Mouse (Mus musculus) layer of hippocampus, adult 2 months (tissue): Measurements from ENCODE around the gene Cyth4. TPM values are rescaled to one million over a fixed set of nuclear protein-coding genes. Genes with fewer than 3 reads are reported as not detected.
A peak's percentile ranks its signal among the peaks of the same experiment; 100 is the strongest.

Experiments
- DNase-seq, 2 experiments: peaks; one replicate each; pipeline ENCODE4 v3.0.0; 2022; ENCODE audit warnings: low spot score in 2 of 2
- H3K27ac ChIP-seq: fragments of 200-600 bp; 2 replicates; pipeline ENCODE4 v1.8.1; 2022
- H3K4me3 ChIP-seq: fragments of 200-600 bp; 2 replicates; pipeline ENCODE4 v1.8.1; 2022; ENCODE audit warnings: mild to moderate bottlenecking
- CTCF ChIP-seq: fragments of 200-600 bp; conservative IDR thresholded peaks from 2 replicates; pipeline ENCODE4 v1.8.1; 2022; ENCODE audit warnings: antibody characterized with exemption, mild to moderate bottlenecking, moderate library complexity
- long read RNA-seq, 2 experiments: library from polyadenylated mRNA; stranded (forward); transcript quantifications; one replicate each; pipeline ENCODE4 v2.0.0; 2021; ENCODE audit warnings: borderline mapping rate in 2 of 2
- total RNA-seq, 2 experiments: library from RNA; stranded (reverse); gene quantifications; 2 replicates each; pipeline ENCODE4 v1.2.3; 2021

Gene Cyth4
- total RNA-seq: 10 to 100 TPM; 24.7 to 25.2 TPM
- long read RNA-seq, experiment 1, partial matches to known transcripts: 4 of 11 reads
- long read RNA-seq, experiment 1, other reads (novel, unspliced or antisense): 6 of 11 reads
- long read RNA-seq, experiment 2, partial matches to known transcripts: 7 of 19 reads
- long read RNA-seq, experiment 2, other reads (novel, unspliced or antisense): 8 of 19 reads

DNA sequence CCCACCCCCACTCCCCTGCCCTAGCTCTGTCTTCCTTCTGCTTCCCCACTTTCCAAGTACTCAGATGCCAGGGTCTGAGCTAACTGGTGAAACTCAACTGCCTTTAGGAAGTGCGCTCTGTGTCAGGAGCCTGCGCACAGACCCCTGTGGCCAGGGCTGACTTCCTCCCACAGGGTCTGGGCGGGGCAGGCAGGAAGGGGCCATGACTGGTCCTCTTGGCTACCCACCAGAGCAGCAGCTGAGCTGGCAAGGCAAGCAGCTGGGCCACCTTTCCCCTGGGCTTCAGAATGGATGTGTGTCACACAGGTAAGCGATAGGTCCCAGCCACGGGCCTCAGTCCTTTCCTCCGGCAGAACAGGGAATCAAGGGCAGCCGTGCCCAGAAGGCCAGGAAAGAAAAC lies at the start of gene Cyth4:
TSS of gene Cyth4 (plus strand) at position 134 of the 400 bp plus-strand sequence.
- Histone ChIP-seq H3K27ac (peak within 1 kb of the TSS; percentile 49; the same call in 1 of the 2 replicates), H3K4me3 (peak within 1 kb of the TSS; percentile 31)
- no peak for TF ChIP-seq CTCF
- DNase-seq: no peak

DNA sequence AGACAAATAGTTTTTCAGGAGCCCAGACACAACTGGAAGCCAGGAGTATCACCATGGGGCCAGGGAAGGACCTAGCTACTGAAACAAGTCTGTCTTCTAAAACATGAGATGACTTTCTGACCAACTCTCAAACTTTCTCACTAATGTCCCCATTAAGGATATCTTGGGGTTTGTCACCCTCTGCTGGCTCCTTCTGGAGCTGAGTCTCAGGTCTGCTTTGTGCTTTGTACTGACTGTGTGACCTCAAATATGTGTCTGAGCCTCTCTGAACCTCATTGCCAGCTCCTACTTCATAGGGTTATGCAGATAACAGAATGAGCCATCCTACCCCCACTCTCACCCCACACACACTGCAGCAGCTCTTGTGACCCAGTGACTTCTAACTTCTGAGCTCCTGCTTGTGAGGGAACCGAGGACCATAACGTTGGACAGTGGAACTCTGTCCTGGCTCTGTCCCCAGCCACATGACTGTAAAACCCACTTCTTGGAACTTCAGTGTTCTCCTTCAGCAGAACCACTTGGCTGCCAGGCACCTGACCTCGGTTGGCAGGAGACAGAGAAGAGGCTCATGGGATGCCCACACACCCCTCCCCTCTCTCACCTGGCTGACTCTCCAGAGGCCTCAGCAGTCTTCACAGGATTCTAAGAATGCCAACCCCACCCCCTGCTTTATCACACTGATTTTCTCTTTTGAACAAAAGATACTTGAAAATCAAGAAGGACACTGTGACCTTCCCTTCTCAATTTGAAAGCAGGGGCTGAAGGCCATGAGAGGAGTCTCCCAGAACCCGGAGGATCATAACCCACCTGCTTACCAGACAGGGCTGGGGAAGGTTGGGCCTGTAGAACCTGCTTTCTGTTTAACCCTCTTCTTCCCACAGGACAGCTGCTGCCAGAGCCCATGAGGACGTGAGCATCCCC lies 49.2 kb upstream of the Cyth4 start:
- Histone ChIP-seq H3K4me3 (no peak overlapping the region), H3K27ac (peak overlapping the region; percentile 70)
- TF ChIP-seq CTCF: peak; percentile 75
- DNase-seq: no peak

DNA sequence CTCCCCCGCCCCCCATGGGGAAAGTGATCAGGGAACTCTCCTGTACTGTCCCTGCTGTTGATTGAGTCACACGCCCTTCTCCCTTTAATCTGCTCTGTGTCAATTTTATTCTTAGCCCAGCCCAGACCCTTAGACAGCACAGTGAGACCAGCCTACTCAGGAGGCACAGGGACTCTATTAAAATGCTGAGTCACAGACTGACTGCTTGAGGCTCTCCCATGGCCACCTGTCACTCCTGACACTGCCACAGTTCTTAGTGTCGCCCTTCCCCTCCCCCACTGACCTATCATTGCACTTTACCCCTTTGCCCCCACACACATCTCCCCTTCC lies 48.5 kb upstream of the Cyth4 start:
- Histone ChIP-seq H3K27ac (peak overlapping the region; percentile 70), H3K4me3 (no peak overlapping the region)
- no peak for DNase-seq
- TF ChIP-seq CTCF: no peak

DNA sequence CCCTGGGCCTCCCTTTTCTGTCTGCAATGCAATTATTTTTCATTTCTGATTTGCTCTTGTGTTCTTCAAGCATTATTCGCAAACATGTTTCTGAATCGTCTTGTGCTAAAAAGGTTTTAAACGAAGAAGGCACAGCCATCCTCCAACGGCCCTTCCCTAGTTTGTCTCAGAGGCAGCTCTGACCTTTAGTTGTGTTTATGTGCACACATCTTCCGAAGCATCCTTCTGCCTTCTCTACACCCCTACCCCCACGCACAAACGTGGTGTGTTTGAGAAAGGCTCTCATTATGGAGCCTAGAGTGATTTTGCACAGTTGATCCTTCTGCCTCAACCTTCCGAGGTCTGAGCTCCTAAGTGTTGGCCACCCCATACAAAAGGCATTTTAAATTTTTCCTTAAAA lies 48.1 kb upstream of the Cyth4 start:
- Histone ChIP-seq H3K27ac (peak overlapping the region; percentile 70; the same call in 1 of the 2 replicates), H3K4me3 (no peak overlapping the region)
- no peak for TF ChIP-seq CTCF
- DNase-seq: no peak

DNA sequence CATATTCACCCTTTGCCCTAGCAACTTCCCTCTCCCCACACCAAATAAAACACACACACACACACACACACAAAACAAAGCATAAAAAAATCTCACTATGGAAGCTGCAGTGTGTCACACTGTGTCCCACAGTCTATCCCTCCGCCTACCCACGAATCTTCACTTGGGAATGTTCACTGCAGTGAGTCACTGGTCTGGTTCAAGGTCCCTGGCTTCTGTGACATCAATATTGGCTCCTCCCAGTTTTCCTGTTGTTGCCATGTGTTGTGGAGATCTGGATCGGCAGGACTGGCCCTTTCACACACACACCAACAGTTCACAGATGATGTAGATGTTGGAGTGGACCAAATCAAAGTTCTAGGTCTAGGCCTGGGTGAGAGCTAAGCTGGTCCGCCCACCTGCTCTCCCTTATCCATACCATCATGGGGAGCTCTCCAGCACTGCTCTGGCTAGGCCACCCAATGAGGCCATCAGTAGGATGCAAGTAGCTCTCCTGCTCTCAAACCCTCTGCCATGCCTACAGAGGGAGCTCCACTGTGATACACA lies 47.6 kb upstream of the Cyth4 start:
- Histone ChIP-seq H3K4me3 (no peak overlapping the region), H3K27ac (peak overlapping the region; percentile 70; the same call in 1 of the 2 replicates)
- no peak for TF ChIP-seq CTCF

DNA sequence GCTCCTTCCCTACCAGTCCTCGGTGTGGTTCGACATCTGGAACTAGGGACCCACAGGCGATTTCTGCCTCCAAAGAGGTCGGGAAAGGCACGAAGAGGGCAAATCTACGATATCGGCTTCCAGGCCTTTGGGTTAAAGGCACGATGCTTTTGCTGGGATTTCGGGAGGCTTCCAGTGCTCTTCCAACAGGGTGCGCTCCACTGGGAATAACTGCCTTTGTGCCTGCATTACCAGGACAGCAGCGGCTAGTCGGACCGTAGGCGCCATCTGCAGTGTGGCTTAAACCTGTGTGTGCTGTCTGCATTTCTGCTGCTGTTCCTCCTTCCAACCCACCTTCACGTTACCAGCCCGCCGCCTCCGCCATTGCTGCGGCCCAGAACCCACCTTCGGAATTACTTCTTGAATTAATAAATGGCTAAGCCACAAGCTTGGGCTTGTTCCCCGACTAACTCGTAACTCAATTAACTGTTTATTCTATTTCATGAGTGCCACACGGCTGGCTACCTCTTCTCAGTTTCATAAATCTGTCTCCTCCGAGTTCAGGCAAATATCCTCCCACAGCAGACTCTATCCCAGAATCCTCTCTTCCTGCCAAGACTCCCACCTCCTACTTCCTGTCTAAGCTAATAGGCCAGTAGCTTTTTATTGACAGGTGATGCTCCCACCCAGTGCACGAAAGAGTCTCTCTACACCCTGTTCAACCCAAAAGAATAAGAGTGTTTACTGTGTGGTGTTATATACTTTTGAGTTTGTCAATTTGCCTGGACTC lies 42.1 kb upstream of the Cyth4 start:
- Histone ChIP-seq H3K27ac (peak overlapping the region; percentile 88), H3K4me3 (peak overlapping the region; percentile 53)
- peak; percentile 56 to 63 for DNase-seq
- peak; percentile 51 for TF ChIP-seq CTCF

More for the DNA sequence above, 47.6 kb upstream of the Cyth4 start:
- no peak for DNase-seq

DNA sequence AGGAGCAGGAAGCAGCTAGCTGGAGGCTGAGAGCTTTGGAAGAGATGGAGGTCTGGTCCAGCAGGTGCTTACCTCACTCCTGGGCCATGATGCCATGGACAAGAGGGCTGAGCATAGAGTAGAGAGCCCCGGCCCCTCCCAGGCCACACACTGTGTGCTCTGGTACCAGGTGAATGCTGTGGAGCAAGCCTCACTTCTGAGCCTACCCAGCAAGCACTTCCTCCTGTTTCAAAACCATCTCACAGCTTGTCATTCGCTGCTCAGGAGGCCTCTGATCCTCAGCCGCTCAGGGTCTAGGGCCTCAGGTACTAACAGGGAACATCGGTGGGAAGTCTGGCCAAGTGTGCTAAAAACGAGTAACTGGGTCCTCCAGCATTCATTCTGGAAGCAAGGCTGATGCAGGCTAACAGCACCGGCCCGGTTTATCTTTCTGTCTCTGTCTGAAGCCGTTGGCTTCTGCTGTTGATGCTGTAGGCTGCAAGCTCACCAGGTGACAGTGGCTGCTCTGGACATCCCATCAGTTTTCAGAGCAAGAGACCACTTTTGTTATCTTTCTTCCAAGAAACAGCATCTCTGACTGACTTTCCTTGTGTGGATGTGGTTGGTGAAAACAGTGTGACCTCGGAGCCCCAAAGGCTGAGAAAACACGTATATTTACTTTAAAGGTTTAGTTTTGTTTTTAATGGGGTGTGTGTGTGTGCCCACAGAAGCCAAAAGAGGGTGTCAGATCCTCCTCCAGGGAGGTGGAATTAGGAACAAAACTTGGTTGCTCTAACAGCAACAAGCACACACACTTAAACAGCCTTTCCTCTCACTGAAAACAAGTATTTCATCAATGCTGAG lies 38.9 kb upstream of the Cyth4 start:
- no peak for TF ChIP-seq CTCF
- DNase-seq: no peak
- H3K27ac ChIP-seq: no peak overlapping the region
- no peak overlapping the region for H3K4me3 ChIP-seq

DNA sequence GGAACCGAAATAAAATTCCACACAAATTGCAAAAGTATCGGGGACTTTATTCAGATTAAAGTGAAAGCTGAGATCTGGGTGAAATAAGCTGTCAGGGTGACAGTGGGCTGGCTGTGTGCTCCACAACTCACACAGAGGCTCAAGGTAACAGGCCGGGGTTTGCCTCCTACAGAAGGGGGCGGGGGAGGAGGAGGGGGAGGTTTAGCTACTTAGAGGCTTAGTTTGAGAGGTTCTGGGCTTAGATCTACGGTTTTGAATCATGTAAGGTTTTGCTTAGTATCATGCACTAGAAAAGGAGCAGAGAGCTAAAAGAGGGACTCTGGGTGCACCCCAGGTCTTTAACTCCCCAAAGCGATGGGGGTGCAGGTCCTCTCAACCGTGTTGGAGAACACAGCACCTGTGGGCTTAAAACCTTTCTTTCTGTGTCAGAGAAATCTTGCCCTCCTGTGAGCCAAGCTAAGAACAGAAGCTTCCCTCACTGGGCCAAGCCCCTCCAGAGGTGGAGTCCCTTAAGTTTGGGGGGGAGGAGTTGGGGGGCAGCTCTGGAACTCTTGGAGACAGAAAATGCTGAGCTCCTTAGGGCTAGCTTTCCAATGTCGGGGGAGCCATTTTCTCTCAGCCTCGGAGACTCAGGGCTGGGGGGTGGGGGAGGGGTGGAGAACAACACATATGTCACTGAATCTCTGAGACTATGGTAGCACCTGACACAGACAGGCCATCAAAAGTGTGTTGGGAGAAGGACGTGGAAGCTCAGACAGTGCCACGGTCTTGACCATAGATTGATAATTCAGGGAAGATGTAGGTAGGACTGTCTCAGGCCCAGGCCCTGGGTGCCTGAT lies 37.5 kb upstream of the Cyth4 start:
- no peak overlapping the region for H3K27ac ChIP-seq
- no peak for TF ChIP-seq CTCF

DNA sequence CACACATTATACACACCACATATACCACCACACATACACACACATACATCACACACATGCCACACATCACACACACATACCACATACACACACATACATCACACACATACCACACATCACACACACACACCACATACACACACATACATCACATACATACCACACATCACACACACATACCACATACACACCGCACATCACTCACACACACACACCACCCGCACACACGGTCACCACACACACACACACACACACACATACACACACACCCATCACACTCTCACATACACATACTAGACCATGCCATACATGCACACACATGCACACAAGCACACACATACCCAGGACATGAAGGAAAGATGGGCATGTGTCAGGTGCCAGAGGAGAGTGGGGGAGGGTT lies 33.5 kb upstream of the Cyth4 start:
- H3K4me3 ChIP-seq: no peak overlapping the region
- H3K27ac ChIP-seq: no peak overlapping the region
- TF ChIP-seq CTCF: no peak
- no peak for DNase-seq

More for the DNA sequence above, 37.5 kb upstream of the Cyth4 start:
- no peak overlapping the region for H3K4me3 ChIP-seq
- no peak for DNase-seq

DNA sequence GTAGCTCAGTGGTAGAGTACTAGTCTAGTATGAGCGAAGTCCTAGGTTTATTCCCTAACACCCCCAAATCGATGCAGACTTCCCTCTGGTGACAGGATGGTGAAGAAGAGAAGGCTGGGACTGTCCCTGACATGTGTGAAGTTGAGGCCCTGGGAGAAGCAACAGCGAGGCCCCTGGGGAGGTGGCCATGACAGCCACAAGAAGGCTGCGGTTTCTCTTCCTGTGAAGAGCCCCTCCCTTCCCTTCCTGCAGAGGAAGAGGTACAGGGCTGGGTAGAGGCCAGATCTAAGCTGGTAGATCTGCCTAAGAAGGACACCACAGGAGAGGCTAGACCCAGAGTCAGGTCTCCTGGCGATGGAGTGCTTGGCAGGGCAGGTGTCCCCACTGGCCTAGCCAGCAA lies 32.9 kb upstream of the Cyth4 start:
- no peak for DNase-seq
- no peak overlapping the region for H3K27ac ChIP-seq
- TF ChIP-seq CTCF: no peak
- no peak overlapping the region for H3K4me3 ChIP-seq

DNA sequence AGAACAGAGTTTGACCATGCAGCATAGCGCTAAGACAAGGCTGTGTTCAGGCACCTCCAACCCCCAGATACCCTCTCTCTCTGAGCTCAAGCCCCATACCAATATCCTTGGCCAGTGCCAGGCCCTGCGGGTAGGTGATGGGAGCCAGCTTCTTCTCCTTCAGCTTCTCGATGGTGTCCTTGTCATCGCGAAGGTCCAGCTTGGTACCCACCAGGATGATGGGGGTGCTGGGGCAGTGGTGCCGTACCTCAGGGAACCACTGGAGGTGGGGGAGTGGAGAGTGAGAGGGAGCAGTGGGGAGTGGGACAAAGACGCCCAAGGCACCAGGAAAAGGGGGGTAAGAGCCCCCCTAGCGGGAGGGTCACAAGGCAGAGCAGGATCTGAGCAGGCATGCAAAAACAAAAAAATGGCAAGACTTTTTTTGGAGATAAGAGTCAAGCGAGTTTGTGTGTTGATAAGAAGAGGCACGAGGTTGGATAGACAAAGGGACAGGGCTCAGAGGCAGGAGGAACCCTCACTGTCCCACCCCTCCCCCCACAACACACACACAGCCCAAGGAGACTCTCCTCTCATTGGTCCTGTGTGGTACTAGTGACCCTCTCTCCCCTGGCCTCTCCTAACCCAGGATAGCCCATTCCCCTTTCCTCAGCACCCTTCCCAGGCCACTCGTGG lies 31.9 kb upstream of the Cyth4 start:
- no peak for DNase-seq
- TF ChIP-seq CTCF: no peak

More for the DNA sequence above, 31.9 kb upstream of the Cyth4 start:
- no peak overlapping the region for H3K27ac ChIP-seq
- no peak overlapping the region for H3K4me3 ChIP-seq
